Mouse (Mus musculus): ENCODE measurements around the gene D130043K22Rik. TPM values are rescaled to one million over a fixed set of nuclear protein-coding genes. Genes with fewer than 3 reads are reported as not detected.
A peak's percentile ranks its signal among the peaks of the same experiment; 100 is the strongest.

Gene D130043K22Rik
- polyA plus RNA-seq, 1 experiment: 5.6 TPM

DNA sequence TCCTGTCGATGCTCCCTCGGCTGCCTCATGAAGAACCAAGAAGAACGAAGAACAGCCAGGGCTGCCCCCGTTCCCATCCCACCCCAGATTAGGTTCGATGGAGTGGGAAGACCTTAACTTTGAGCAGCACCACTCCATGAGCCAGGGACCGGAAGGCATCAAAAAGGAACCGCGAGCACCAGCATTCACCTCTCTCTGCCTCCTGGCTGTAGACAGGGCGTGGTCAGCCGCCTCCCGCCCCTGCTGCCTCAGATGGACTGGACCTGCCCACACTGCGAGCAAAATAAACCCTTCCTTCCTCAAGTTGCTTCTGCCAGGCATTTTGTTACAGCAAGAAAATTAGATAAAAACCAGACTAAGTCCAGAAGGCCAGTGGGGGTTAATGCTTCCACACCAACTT is 16.1 kb downstream of the D130043K22Rik start:
- no peak for DNase-seq
- no peak overlapping the region for H3K27ac ChIP-seq (ENCODE audit: insufficient read depth, low read length)
- H3K27me3 ChIP-seq (ENCODE audit: control insufficient read depth, insufficient read depth, low read length): no peaks in the 10 kb centered on the region
- no peak overlapping the region for H3K4me3 ChIP-seq (replicated peaks; ENCODE audit: insufficient read depth, low read depth, low read length)
- TF ChIP-seq CTCF (IDR thresholded peaks at IDR 0.05; ENCODE audit: borderline replicate concordance, insufficient read depth, low read depth, low read length) (no peak), POLR2A (IDR thresholded peaks at IDR 0.05; ENCODE audit: borderline replicate concordance, insufficient read depth, low read length) (no peak)
- H3K4me1 ChIP-seq (ENCODE audit: control insufficient read depth, insufficient read depth, low read length): no peaks in the 10 kb centered on the region
- WGBS: 82% methylated on average over 12 of the region's 12 CpGs

DNA sequence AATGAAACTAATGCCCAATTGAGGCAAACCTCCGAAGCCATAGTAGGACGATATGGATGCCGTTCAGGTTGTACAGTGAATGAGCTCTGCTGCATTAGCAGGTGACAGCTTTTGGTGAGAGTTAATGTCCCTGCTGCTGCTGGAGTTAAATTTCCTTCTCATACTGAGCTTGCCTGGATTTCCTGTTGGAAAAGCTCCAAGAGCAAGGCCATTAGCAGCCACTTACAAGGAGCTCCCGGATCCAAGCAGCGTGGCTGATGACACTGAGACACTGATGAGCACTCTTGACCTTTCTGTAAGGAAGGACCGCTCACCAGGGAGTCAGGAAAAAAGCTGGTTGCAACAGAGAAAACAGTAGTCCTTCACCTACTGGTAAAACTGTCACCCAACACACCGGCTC is 17.1 kb downstream of the D130043K22Rik start:
- Histone ChIP-seq H3K4me1 (ENCODE audit: control insufficient read depth, insufficient read depth, low read length) (no peaks in the 10 kb centered on the region), H3K27ac (ENCODE audit: insufficient read depth, low read length) (no peak overlapping the region), H3K27me3 (ENCODE audit: control insufficient read depth, insufficient read depth, low read length) (no peaks in the 10 kb centered on the region), H3K4me3 (replicated peaks; ENCODE audit: insufficient read depth, low read depth, low read length) (no peak overlapping the region)
- WGBS: 66% methylated on average over 7 of the region's 7 CpGs
- DNase-seq: no peak
- TF ChIP-seq CTCF (IDR thresholded peaks at IDR 0.05; ENCODE audit: borderline replicate concordance, insufficient read depth, low read depth, low read length): no peak
- TF ChIP-seq POLR2A (IDR thresholded peaks at IDR 0.05; ENCODE audit: borderline replicate concordance, insufficient read depth, low read length): no peak

DNA sequence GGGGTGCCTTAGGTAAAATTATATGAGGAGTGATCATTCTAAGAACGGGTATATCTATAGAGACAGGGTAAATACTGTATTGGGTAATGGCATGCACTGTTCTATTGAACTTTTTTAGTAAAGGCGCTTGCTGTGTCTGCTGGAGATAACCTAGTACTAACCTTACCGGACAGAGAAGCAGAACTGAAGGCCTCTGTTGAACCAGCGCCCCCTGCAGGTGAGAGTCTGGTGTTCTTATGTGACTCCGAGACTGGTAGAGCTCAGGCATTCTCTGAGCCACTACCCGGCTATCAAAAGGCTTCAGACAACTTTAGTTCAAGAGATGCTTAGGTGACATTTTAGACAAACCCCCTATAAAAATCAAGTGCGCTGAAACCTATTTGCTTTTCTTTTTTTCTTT is 17.6 kb downstream of the D130043K22Rik start:
- DNase-seq: peak; percentile 48 to 59
- TF ChIP-seq POLR2A (IDR thresholded peaks at IDR 0.05; ENCODE audit: borderline replicate concordance, insufficient read depth, low read length) (no peak), CTCF (IDR thresholded peaks at IDR 0.05; ENCODE audit: borderline replicate concordance, insufficient read depth, low read depth, low read length) (peak; percentile 44; the same call in 1 of the 2 replicates)
- 58% methylated on average over 7 of the region's 7 CpGs for WGBS
- Histone ChIP-seq H3K4me1 (ENCODE audit: control insufficient read depth, insufficient read depth, low read length) (no peaks in the 10 kb centered on the region), H3K27me3 (ENCODE audit: control insufficient read depth, insufficient read depth, low read length) (no peaks in the 10 kb centered on the region), H3K27ac (ENCODE audit: insufficient read depth, low read length) (no peak overlapping the region), H3K4me3 (replicated peaks; ENCODE audit: insufficient read depth, low read depth, low read length) (no peak overlapping the region)

DNA sequence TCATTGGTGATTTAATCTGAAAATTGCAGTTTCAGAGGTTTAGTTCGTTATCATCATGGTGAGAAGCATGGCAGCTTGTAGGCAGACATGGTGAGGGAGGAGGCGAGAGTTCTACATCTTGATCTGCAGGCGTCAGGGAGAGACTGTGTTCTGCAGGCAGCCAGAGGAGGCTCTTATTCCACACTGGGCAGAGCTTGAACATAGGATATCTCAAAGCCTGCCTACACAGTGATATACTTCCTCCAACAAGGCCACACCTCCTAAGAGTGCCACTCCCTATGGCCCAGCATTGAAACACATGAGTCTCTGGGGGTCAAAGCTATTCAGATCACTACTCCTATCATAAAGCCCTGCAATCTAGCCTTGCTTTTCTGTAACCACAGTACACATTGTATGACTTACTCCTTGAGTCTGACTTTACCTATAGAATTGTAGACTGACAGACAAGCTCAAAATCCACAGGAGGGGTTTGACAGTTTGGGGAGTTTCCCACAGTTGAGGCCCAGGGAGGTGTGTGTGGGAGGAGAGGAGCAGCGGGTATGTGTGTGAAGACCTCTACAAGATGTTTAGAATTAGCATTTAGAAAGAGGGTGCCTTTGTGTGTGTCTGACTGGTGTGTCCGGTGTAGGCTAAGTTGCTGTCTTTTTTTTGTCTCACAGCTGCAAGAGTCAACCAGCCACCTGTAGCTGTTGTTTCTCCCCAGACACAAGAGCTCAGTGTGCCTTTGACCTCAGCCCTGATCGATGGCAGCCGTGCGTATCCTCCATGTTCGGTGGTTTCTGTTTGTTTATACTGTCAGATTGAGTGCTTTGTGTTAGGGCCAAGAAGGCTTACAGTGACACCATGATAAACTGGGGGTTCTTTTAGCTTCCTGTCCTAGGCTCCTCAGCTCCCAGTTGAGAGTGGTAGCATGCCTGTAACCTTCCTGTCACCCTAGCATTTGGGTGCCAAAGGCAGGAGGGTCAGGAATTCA is 21.8 kb downstream of the D130043K22Rik start:
- no peaks in the 10 kb centered on the region for H3K27me3 ChIP-seq (ENCODE audit: control insufficient read depth, insufficient read depth, low read length)
- no peaks in the 10 kb centered on the region for H3K4me1 ChIP-seq (ENCODE audit: control insufficient read depth, insufficient read depth, low read length)
- DNase-seq: no peak
- no peak overlapping the region for H3K4me3 ChIP-seq (replicated peaks; ENCODE audit: insufficient read depth, low read depth, low read length)
- TF ChIP-seq POLR2A (IDR thresholded peaks at IDR 0.05; ENCODE audit: borderline replicate concordance, insufficient read depth, low read length): no peak
- no peak for TF ChIP-seq CTCF (IDR thresholded peaks at IDR 0.05; ENCODE audit: borderline replicate concordance, insufficient read depth, low read depth, low read length)
- WGBS: 69% methylated on average over 9 of the region's 9 CpGs
- no peak overlapping the region for H3K27ac ChIP-seq (ENCODE audit: insufficient read depth, low read length)

DNA sequence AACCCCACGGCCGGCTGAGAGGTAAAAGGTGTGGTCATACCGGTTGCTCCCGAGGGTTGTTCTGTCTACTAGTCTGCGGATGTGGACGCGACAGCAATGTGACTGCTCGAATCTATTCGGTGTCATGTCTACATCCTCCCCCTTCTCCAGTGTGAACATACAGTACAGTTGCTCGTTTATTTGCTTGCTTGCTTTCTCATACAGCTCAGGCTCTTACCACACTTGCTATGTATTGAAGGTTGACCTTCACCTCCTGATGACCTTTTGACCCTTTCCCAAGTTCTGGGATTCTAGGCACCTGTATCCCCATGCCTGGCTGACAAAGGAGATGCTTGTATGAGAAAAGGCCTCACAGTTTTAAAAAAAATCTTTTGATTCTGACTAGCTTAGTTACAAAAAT is 22.9 kb downstream of the D130043K22Rik start:
- Histone ChIP-seq H3K27ac (ENCODE audit: insufficient read depth, low read length) (no peak overlapping the region), H3K27me3 (ENCODE audit: control insufficient read depth, insufficient read depth, low read length) (no peaks in the 10 kb centered on the region), H3K4me1 (ENCODE audit: control insufficient read depth, insufficient read depth, low read length) (no peaks in the 10 kb centered on the region), H3K4me3 (replicated peaks; ENCODE audit: insufficient read depth, low read depth, low read length) (no peak overlapping the region)
- TF ChIP-seq CTCF (IDR thresholded peaks at IDR 0.05; ENCODE audit: borderline replicate concordance, insufficient read depth, low read depth, low read length): no peak
- no peak for TF ChIP-seq POLR2A (IDR thresholded peaks at IDR 0.05; ENCODE audit: borderline replicate concordance, insufficient read depth, low read length)
- DNase-seq: no peak
- 96% methylated on average over 10 of the region's 10 CpGs for WGBS

DNA sequence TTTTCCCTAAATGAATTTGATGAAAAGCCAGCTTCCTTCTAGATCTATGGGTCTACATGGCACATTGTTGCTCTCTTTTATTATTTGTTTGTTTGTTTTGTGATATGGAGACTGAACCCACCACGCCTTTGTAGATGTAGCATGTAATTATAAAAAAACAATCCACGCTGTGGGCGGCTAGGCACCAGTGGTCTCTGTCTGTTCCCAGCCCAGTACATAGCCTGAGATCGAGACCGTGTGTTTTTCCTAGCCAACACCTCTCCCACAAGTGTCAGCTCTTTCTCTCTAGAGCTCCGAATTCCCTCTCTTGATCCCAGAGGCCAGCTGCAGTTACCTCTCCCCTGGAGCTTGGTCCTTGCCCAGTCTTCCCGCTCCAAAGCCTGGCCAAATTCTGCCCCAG is 23.3 kb downstream of the D130043K22Rik start:
- WGBS: 85% methylated on average over 7 of the region's 7 CpGs
- Histone ChIP-seq H3K27me3 (ENCODE audit: control insufficient read depth, insufficient read depth, low read length) (no peaks in the 10 kb centered on the region), H3K4me1 (ENCODE audit: control insufficient read depth, insufficient read depth, low read length) (no peaks in the 10 kb centered on the region), H3K27ac (ENCODE audit: insufficient read depth, low read length) (no peak overlapping the region), H3K4me3 (replicated peaks; ENCODE audit: insufficient read depth, low read depth, low read length) (no peak overlapping the region)
- TF ChIP-seq POLR2A (IDR thresholded peaks at IDR 0.05; ENCODE audit: borderline replicate concordance, insufficient read depth, low read length) (no peak), CTCF (IDR thresholded peaks at IDR 0.05; ENCODE audit: borderline replicate concordance, insufficient read depth, low read depth, low read length) (no peak)
- DNase-seq: no peak

DNA sequence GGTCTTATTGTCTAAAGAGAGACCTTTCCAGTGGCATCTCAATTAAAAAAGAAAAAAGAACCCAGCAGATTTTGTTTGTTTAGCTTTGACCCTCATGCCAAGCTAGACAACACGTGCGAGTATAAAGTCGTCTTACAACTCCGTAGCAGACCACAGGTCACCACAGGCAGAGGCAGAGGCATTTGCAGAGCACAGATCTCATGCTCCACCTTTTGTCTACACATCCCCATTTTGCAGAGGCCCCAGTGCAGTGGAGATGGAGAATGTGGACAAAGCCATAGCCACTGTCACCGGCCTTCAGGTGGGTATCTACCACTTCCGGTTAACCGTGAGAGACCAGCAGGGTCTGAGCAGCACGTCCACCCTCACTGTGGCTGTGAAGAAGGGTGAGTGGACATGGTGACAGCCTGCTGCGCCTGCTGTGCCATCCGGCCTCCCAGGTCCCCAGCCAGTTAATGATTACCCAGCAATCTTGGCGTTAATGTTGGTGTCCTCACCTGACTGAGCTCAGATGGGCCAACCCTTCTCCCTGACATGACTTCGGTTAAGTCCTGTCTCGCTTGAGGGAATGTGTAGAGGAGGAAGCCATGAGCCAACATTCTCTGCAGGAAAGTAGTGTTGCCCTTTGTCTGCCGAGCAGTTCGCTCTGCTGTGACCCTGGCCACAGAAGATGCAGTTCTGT is 34.6 kb downstream of the D130043K22Rik start:
- Histone ChIP-seq H3K27ac (ENCODE audit: insufficient read depth, low read length) (no peak overlapping the region), H3K4me1 (ENCODE audit: control insufficient read depth, insufficient read depth, low read length) (no peaks in the 10 kb centered on the region), H3K27me3 (ENCODE audit: control insufficient read depth, insufficient read depth, low read length) (no peaks in the 10 kb centered on the region), H3K4me3 (replicated peaks; ENCODE audit: insufficient read depth, low read depth, low read length) (no peak overlapping the region)
- TF ChIP-seq CTCF (IDR thresholded peaks at IDR 0.05; ENCODE audit: borderline replicate concordance, insufficient read depth, low read depth, low read length) (no peak), POLR2A (IDR thresholded peaks at IDR 0.05; ENCODE audit: borderline replicate concordance, insufficient read depth, low read length) (no peak)
- whole genome bisulfite sequencing: 81% methylated on average over 15 of the region's 15 CpGs
- DNase-seq: no peak

All from cerebellum, adult 2 months (tissue).